Mouse (Mus musculus): ENCODE measurements at regions not wholly inside any gene's neighbourhood (a gene's known extent, or its start where the extent isn't known, plus 50 kb on each side); places are given as distances from the start of the nearest gene placed in this dataset.

DNA sequence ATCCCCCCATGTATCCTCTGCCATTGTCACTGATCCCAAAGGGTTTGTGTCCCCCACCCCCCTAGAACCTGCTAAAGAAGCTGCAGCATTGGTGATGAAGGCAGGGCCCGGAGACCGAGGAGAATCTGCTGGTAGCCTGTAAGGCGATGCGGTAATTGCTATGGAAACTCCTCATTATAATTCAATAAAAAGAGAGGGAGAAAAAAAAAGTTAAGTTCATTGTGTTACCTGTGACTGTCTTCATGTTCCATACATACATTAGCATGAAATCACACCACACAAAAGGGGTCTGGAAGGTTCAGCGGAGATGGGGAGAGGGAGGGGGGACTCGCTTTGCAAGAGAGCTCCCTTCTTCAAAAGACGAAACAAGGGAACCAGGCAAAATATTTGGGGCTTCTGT, 123.5 kb downstream of the Gm26897 start:
- H3K27me3 ChIP-seq (ENCODE audit: control insufficient read depth in 1 of 2, insufficient read depth in 2 of 2, low read length in 2 of 2) = no peaks in the 10 kb centered on the region
- H3K9me3 ChIP-seq (replicated peaks; ENCODE audit: insufficient read depth, low read length) = no peaks in the 10 kb centered on the region
- no peaks in the 10 kb centered on the region for H3K36me3 ChIP-seq (ENCODE audit: control insufficient read depth in 1 of 2, insufficient read depth in 2 of 2, low read length in 2 of 2)
- H3K4me3 ChIP-seq (ENCODE audit: control insufficient read depth in 1 of 2, insufficient read depth in 1 of 2, low read depth in 2 of 2, low read length in 2 of 2) = no peak overlapping the region
- no peak overlapping the region for H3K9ac ChIP-seq (ENCODE audit: control insufficient read depth, low read depth, low read length, poor library complexity, severe bottlenecking)
- H3K27ac ChIP-seq (ENCODE audit: control insufficient read depth, low read depth, low read length) = no peak overlapping the region
- TF ChIP-seq TCF12 (IDR thresholded peaks at IDR 0.05; ENCODE audit: low read depth, low read length) (no peak), SIN3A (IDR thresholded peaks at IDR 0.05; ENCODE audit: low read length) (no peak), HCFC1 (IDR thresholded peaks at IDR 0.05; ENCODE audit: low read depth, low read length) (no peak), MXI1 (IDR thresholded peaks at IDR 0.05; ENCODE audit: low read depth, low read length) (no peak), MAZ (IDR thresholded peaks at IDR 0.05; ENCODE audit: low read depth, low read length) (no peak), ZKSCAN1 (IDR thresholded peaks at IDR 0.05; ENCODE audit: low read depth, low read length) (no peak), TBP (IDR thresholded peaks at IDR 0.05; ENCODE audit: low read depth, low read length) (no peak), GATA1 (IDR thresholded peaks at IDR 0.05; ENCODE audit: low read depth, low read length) (no peak), NELFE (IDR thresholded peaks at IDR 0.05; ENCODE audit: low read depth, low read length) (no peak), MEF2A (IDR thresholded peaks at IDR 0.05; ENCODE audit: extremely low read depth, insufficient replicate concordance, low read depth, low read length, poor library complexity, severe bottlenecking) (no peak), MAX (IDR thresholded peaks at IDR 0.05; ENCODE audit: low read length) (no peak), ELF1 (IDR thresholded peaks at IDR 0.05; ENCODE audit: low read depth, low read length) (no peak), POLR2AphosphoS5 (IDR thresholded peaks at IDR 0.05; ENCODE audit: borderline replicate concordance, low read depth, low read length) (no peak), ZC3H11A (IDR thresholded peaks at IDR 0.05; ENCODE audit: low read depth, low read length) (no peak), KAT2A (conservative IDR thresholded peaks at IDR 0.05; ENCODE audit: low read depth, low read length) (no peak), USF1 (IDR thresholded peaks at IDR 0.05; ENCODE audit: low read depth, low read length) (no peak)
- H3K79me2 ChIP-seq (ENCODE audit: control insufficient read depth, insufficient read depth, low read length, poor library complexity) = no peaks in the 10 kb centered on the region
- H3K4me1 ChIP-seq (ENCODE audit: control insufficient read depth in 1 of 2, insufficient read depth in 2 of 2, low read length in 2 of 2) = no peaks in the 10 kb centered on the region
- DNase-seq (ENCODE audit: low read depth, low spot score) = no peak

DNA sequence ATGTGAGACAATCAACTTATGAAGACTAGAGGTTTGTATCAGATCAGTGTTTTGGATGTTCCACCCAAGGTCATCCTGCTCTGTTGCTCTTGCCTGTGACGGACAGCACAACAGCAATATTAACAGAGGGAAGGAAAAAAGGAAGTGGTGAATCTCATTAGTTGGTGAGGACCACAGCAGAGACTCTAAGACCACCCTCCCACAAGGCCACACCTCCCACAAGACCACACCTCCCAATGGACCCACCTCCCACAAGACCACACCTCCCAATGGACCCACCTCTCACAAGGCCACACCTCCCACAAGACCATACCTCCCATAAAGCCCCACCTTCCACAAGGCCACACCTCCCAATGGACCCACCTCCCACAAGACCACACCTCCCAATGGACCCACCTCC, 126.7 kb downstream of the Gm26897 start:
- no peak overlapping the region for H3K4me3 ChIP-seq (ENCODE audit: control insufficient read depth in 1 of 2, insufficient read depth in 1 of 2, low read depth in 2 of 2, low read length in 2 of 2)
- no peaks in the 10 kb centered on the region for H3K36me3 ChIP-seq (ENCODE audit: control insufficient read depth in 1 of 2, insufficient read depth in 2 of 2, low read length in 2 of 2)
- H3K27ac ChIP-seq (ENCODE audit: control insufficient read depth, low read depth, low read length) = no peak overlapping the region
- no peaks in the 10 kb centered on the region for H3K79me2 ChIP-seq (ENCODE audit: control insufficient read depth, insufficient read depth, low read length, poor library complexity)
- H3K9me3 ChIP-seq (replicated peaks; ENCODE audit: insufficient read depth, low read length) = no peaks in the 10 kb centered on the region
- H3K27me3 ChIP-seq (ENCODE audit: control insufficient read depth in 1 of 2, insufficient read depth in 2 of 2, low read length in 2 of 2) = no peaks in the 10 kb centered on the region
- H3K9ac ChIP-seq (ENCODE audit: control insufficient read depth, low read depth, low read length, poor library complexity, severe bottlenecking) = no peak overlapping the region
- no peaks in the 10 kb centered on the region for H3K4me1 ChIP-seq (ENCODE audit: control insufficient read depth in 1 of 2, insufficient read depth in 2 of 2, low read length in 2 of 2)
- no peak for DNase-seq (ENCODE audit: low read depth, low spot score)
- TF ChIP-seq POLR2A (IDR thresholded peaks at IDR 0.05; ENCODE audit: control insufficient read depth in 1 of 2, insufficient read depth in 1 of 2, low read depth in 1 of 2, low read length in 2 of 2, poor library complexity in 1 of 2) = no peak
- no peak for TF ChIP-seq POLR2AphosphoS5 (IDR thresholded peaks at IDR 0.05; ENCODE audit: borderline replicate concordance, low read depth, low read length)
- TF ChIP-seq NRF1 (IDR thresholded peaks at IDR 0.05; ENCODE audit: insufficient read depth, low read depth, low read length, poor library complexity, severe bottlenecking) = no peak
- TF ChIP-seq USF2 (IDR thresholded peaks at IDR 0.05; ENCODE audit: borderline replicate concordance in 1 of 2, insufficient read depth in 1 of 2, low read depth in 1 of 2, low read length in 2 of 2) = no peak
- TF ChIP-seq NELFE (IDR thresholded peaks at IDR 0.05; ENCODE audit: low read depth, low read length) = no peak
- no peak for TF ChIP-seq TBP (IDR thresholded peaks at IDR 0.05; ENCODE audit: low read depth, low read length)
- no peak for TF ChIP-seq CHD2 (IDR thresholded peaks at IDR 0.05; ENCODE audit: low read length)
- TF ChIP-seq MAZ (IDR thresholded peaks at IDR 0.05; ENCODE audit: low read depth, low read length) = no peak
- TF ChIP-seq MAFK (IDR thresholded peaks at IDR 0.05; ENCODE audit: borderline replicate concordance, low read depth, low read length) = no peak
- no peak for TF ChIP-seq MEF2A (IDR thresholded peaks at IDR 0.05; ENCODE audit: extremely low read depth, insufficient replicate concordance, low read depth, low read length, poor library complexity, severe bottlenecking)
- no peak for TF ChIP-seq SIN3A (IDR thresholded peaks at IDR 0.05; ENCODE audit: low read length)
- no peak for TF ChIP-seq MXI1 (IDR thresholded peaks at IDR 0.05; ENCODE audit: low read depth, low read length)
- no peak for TF ChIP-seq MAX (IDR thresholded peaks at IDR 0.05; ENCODE audit: low read length)
- no peak for TF ChIP-seq UBTF (IDR thresholded peaks at IDR 0.05; ENCODE audit: borderline replicate concordance, insufficient read depth, low read depth, low read length)
- no peak for TF ChIP-seq SMC3 (IDR thresholded peaks at IDR 0.05; ENCODE audit: low read depth, low read length)
- no peak for TF ChIP-seq USF1 (IDR thresholded peaks at IDR 0.05; ENCODE audit: low read depth, low read length)
- TF ChIP-seq MYC (IDR thresholded peaks at IDR 0.05; ENCODE audit: low read depth, low read length) = no peak
- TF ChIP-seq ZC3H11A (IDR thresholded peaks at IDR 0.05; ENCODE audit: low read depth, low read length) = no peak
- TF ChIP-seq ZKSCAN1 (IDR thresholded peaks at IDR 0.05; ENCODE audit: low read depth, low read length) = no peak
- TF ChIP-seq CTCF (IDR thresholded peaks at IDR 0.05 in 2 of 3, conservative IDR thresholded peaks at IDR 0.05 in 1 of 3; ENCODE audit: control insufficient read depth in 1 of 3, insufficient read depth in 1 of 3, low read depth in 2 of 3, low read length in 3 of 3, poor library complexity in 1 of 3, severe bottlenecking in 1 of 3) = no peak
